Comparison of ENCODE assay signal across 8 mouse cellular contexts in the genomic region with DNA sequence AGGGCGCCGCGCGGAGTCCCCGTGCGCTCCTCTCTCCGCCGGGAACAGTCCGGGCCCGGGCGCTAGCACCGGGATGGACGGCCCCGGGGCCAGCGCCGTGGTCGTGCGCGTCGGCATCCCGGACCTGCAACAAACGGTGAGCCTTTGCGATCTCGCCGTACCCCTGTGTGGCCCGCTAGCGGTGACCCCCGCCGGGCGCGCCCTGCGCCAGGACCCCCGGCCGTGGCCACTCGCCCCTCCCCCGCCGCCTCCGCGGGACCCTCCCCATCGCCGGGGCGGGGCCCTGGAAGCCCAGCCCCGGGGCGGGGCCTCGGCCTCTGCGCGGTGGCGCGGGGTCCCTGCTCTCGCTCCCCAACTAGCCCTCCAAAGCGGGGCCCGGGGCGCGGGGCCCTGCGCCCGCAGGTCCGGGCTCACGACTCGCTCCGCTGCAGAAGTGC. TPM values are rescaled to one million over a fixed set of nuclear protein-coding genes. Genes with fewer than 3 reads are reported as not detected.
DNase-seq lines count a peak whose midpoint lies in the region; ATAC-seq and TF ChIP-seq lines count a peak whose summit lies in the region.

No protein-coding gene starts in this region.

- peak overlapping the region; percentile 86 for H3K4me2 ChIP-seq in forebrain, embryonic 13.5 days
- H3K4me2 ChIP-seq in intestine, embryonic 14.5 days (ENCODE audit: low read length) = peak overlapping the region; percentile 91
- H3K4me2 ChIP-seq in liver, embryonic 14.5 days (ENCODE audit: low read depth) = peak overlapping the region; percentile 71

- TF ChIP-seq EP300 in liver, embryonic 14.5 days (IDR thresholded peaks at IDR 0.05; ENCODE audit: low read depth) = no peak

- TF ChIP-seq CTCF in liver, embryonic 14.5 days (IDR thresholded peaks at IDR 0.05; ENCODE audit: low read depth) = no peak

- H3K27me3 ChIP-seq in forebrain, embryonic 13.5 days = peaks cover 36% of the 10 kb centered on the region
- peaks cover 27% of the 10 kb centered on the region for H3K27me3 ChIP-seq in intestine, embryonic 14.5 days (replicated peaks; ENCODE audit: control insufficient read depth, insufficient read depth, low read length)
- peaks cover 16% of the 10 kb centered on the region for H3K27me3 ChIP-seq in liver, embryonic 14.5 days (ENCODE audit: control insufficient read depth, insufficient read depth, low read length)

- no peaks in the 10 kb centered on the region for H3K9me3 ChIP-seq in forebrain, embryonic 13.5 days (replicated peaks)
- no peaks in the 10 kb centered on the region for H3K9me3 ChIP-seq in intestine, embryonic 14.5 days (ENCODE audit: control insufficient read depth, low read length)
- H3K9me3 ChIP-seq in liver, embryonic 14.5 days (ENCODE audit: control insufficient read depth, low read length) = no peaks in the 10 kb centered on the region

- H3K4me1 ChIP-seq in brown adipose tissue, adult 24 weeks (ENCODE audit: control insufficient read depth, insufficient read depth, insufficient read length, low read length) = peaks cover 25% of the 10 kb centered on the region
- H3K4me1 ChIP-seq in forebrain, embryonic 13.5 days = peaks cover 37% of the 10 kb centered on the region
- no peaks in the 10 kb centered on the region; the same call in 1 of the 2 replicates for H3K4me1 ChIP-seq in intestine, embryonic 14.5 days (replicated peaks; ENCODE audit: control insufficient read depth, insufficient read depth, low read length)
- peaks cover 0 to 2% of the 10 kb centered on the region in 2 experiments; a peak in 1 of 4 replicates for H3K4me1 ChIP-seq in liver, embryonic 14.5 days (replicated peaks; ENCODE audit: control insufficient read depth in 2 of 2, insufficient read depth in 2 of 2, low read length in 1 of 2)

- H3K4me3 ChIP-seq in brown adipose tissue, adult 24 weeks (ENCODE audit: insufficient read depth, low read depth, low read length) = peak overlapping the region; percentile 77
- H3K4me3 ChIP-seq in forebrain, embryonic 13.5 days = peak overlapping the region; percentile 73
- H3K4me3 ChIP-seq in intestine, embryonic 14.5 days (ENCODE audit: low read depth, low read length) = peak overlapping the region; percentile 64
- peak overlapping the region; percentile 64 to 66 for H3K4me3 ChIP-seq in liver, embryonic 14.5 days (ENCODE audit: insufficient read depth in 1 of 2, low read depth in 2 of 2, low read length in 2 of 2)

- H3K36me3 ChIP-seq in forebrain, embryonic 13.5 days (ENCODE audit: poor library complexity, severe bottlenecking) = peaks cover 15% of the 10 kb centered on the region
- H3K36me3 ChIP-seq in intestine, embryonic 14.5 days (ENCODE audit: control insufficient read depth, insufficient read depth, low read length) = peaks cover 11% of the 10 kb centered on the region; the same call in 1 of the 2 replicates
- no peaks in the 10 kb centered on the region for H3K36me3 ChIP-seq in liver, embryonic 14.5 days (replicated peaks; ENCODE audit: control insufficient read depth, insufficient read depth, low read depth)

- peak; percentile 50 for DNase-seq in kidney, adult 18-20 months
- no peak for DNase-seq in kidney, adult 9 months
- DNase-seq in intestine, embryonic 14.5 days (ENCODE audit: low spot score) = peak; percentile 81
- no peak for DNase-seq in liver, embryonic 14.5 days (ENCODE audit: low read depth in 3 of 3, low spot score in 3 of 3)
- peak; percentile 51 for DNase-seq in right cerebral cortex, adult 18-20 months
- DNase-seq in ovary, postnatal 10 days (ENCODE audit: low spot score) = no peak

- peak; percentile 80 for ATAC-seq in forebrain, embryonic 13.5 days
- peak; percentile 71 for ATAC-seq in intestine, embryonic 14.5 days (replicated peaks; ENCODE audit: low FRiP score, low TSS enrichment, low read depth)
- peak; percentile 67; the same call in 1 of the 2 replicates for ATAC-seq in liver, embryonic 14.5 days (ENCODE audit: insufficient read depth)

- whole genome bisulfite sequencing in forebrain, embryonic 13.5 days = 1% methylated on average over 28 of the region's 60 CpGs
- WGBS in intestine, embryonic 14.5 days = 0% methylated on average over 39 of the region's 60 CpGs
- WGBS in liver, embryonic 14.5 days (ENCODE audit: insufficient replicate concordance) = 2% methylated on average over 32 of the region's 60 CpGs

- peak overlapping the region; percentile 76 for H3K9ac ChIP-seq in forebrain, embryonic 13.5 days
- H3K9ac ChIP-seq in intestine, embryonic 14.5 days (ENCODE audit: low read length) = peak overlapping the region; percentile 47
- H3K9ac ChIP-seq in liver, embryonic 14.5 days (replicated peaks) = 0 out of 2 replicates have a peak overlapping the region, but pooled peaks have one; percentile 7

- H3K27ac ChIP-seq in brown adipose tissue, adult 24 weeks (replicated peaks; ENCODE audit: low read depth, low read length) = peak overlapping the region; percentile 39
- H3K27ac ChIP-seq in forebrain, embryonic 13.5 days = peak overlapping the region; percentile 44
- no peak overlapping the region for H3K27ac ChIP-seq in intestine, embryonic 14.5 days (ENCODE audit: low read depth)
- no peak overlapping the region for H3K27ac ChIP-seq in liver, embryonic 14.5 days

RNA-seq across cellular contexts. Expression of a gene that starts 0.4 kb away (rescaled TPM):
- polyA plus RNA-seq in brown adipose tissue, adult 24 weeks (2012; ENCODE audit: insufficient read depth, insufficient read length, missing spikeins) = 6.8 and 15.5 TPM in 2 replicates
- 7.1 and 9.5 TPM in 2 replicates for polyA plus RNA-seq in forebrain, embryonic 13.5 days (2015; fragmentation: Nextera tagmentation; extraction: Ambion mirVana)
- 1.9 and 2.1 TPM in 2 replicates for polyA plus RNA-seq in intestine, embryonic 14.5 days (2014; fragmentation: Nextera tagmentation; extraction: Ambion mirVana)
- polyA plus RNA-seq in liver, embryonic 14.5 days (2012; rRNA removed) = 2.0 and 2.1 TPM in 2 replicates
- 0.39 and 0.63 TPM in 2 replicates for polyA plus RNA-seq in liver, embryonic 14.5 days (2014; fragmentation: Nextera tagmentation; extraction: Ambion mirVana)

RNA-seq across cellular contexts. Expression of a gene that starts 22.6 kb away (rescaled TPM):
- polyA plus RNA-seq in brown adipose tissue, adult 24 weeks (2012; ENCODE audit: insufficient read depth, insufficient read length, missing spikeins) = 17.2 and 24.2 TPM in 2 replicates
- polyA plus RNA-seq in forebrain, embryonic 13.5 days (2015; fragmentation: Nextera tagmentation; extraction: Ambion mirVana) = 12.7 and 13.7 TPM in 2 replicates
- 14.4 and 15.4 TPM in 2 replicates for polyA plus RNA-seq in intestine, embryonic 14.5 days (2014; fragmentation: Nextera tagmentation; extraction: Ambion mirVana)
- 3.2 and 3.4 TPM in 2 replicates for polyA plus RNA-seq in liver, embryonic 14.5 days (2012; rRNA removed)
- 2.7 and 3.1 TPM in 2 replicates for polyA plus RNA-seq in liver, embryonic 14.5 days (2014; fragmentation: Nextera tagmentation; extraction: Ambion mirVana)

RNA-seq across cellular contexts. Expression of a gene that starts 46.1 kb away (rescaled TPM):
- polyA plus RNA-seq in brown adipose tissue, adult 24 weeks (2012; ENCODE audit: insufficient read depth, insufficient read length, missing spikeins) = not detected in 2 replicates
- 47.3 and 53.2 TPM in 2 replicates for polyA plus RNA-seq in forebrain, embryonic 13.5 days (2015; fragmentation: Nextera tagmentation; extraction: Ambion mirVana)
- polyA plus RNA-seq in intestine, embryonic 14.5 days (2014; fragmentation: Nextera tagmentation; extraction: Ambion mirVana) = 5.1 TPM in 2 replicates
- 0.02 and 0.08 TPM in 2 replicates for polyA plus RNA-seq in liver, embryonic 14.5 days (2012; rRNA removed)
- not detected in 2 replicates for polyA plus RNA-seq in liver, embryonic 14.5 days (2014; fragmentation: Nextera tagmentation; extraction: Ambion mirVana)

Comparison
In these comparisons a context has a peak if more than half of its experiments do, and no peak if none do; other contexts are left out.
1. DNase-seq: peak in kidney, adult 18-20 months (single experiment), intestine, embryonic 14.5 days (single experiment) and right cerebral cortex, adult 18-20 months (single experiment); none in kidney, adult 9 months (single experiment), liver, embryonic 14.5 days (0 of 3) and ovary, postnatal 10 days (single experiment).
2. H3K27ac ChIP-seq: peak in brown adipose tissue, adult 24 weeks (single experiment) and forebrain, embryonic 13.5 days (single experiment); none in intestine, embryonic 14.5 days (single experiment) and liver, embryonic 14.5 days (single experiment).
3. H3K9ac ChIP-seq: peak in every context shown above with its lines; median percentile 76 in forebrain, embryonic 13.5 days; 47 in intestine, embryonic 14.5 days; 7 in liver, embryonic 14.5 days.
4. Peak in every context shown above with its lines, with median percentiles within 50 percentile points of each other: H3K4me3 ChIP-seq, ATAC-seq and H3K4me2 ChIP-seq.